Mouse (Mus musculus): ENCODE measurements around the gene Slc44a2. TPM values are rescaled to one million over a fixed set of nuclear protein-coding genes. Genes with fewer than 3 reads are reported as not detected.

Slc44a2 gene
- polyA plus RNA-seq, 1 experiment, result 9.0 TPM

DNA sequence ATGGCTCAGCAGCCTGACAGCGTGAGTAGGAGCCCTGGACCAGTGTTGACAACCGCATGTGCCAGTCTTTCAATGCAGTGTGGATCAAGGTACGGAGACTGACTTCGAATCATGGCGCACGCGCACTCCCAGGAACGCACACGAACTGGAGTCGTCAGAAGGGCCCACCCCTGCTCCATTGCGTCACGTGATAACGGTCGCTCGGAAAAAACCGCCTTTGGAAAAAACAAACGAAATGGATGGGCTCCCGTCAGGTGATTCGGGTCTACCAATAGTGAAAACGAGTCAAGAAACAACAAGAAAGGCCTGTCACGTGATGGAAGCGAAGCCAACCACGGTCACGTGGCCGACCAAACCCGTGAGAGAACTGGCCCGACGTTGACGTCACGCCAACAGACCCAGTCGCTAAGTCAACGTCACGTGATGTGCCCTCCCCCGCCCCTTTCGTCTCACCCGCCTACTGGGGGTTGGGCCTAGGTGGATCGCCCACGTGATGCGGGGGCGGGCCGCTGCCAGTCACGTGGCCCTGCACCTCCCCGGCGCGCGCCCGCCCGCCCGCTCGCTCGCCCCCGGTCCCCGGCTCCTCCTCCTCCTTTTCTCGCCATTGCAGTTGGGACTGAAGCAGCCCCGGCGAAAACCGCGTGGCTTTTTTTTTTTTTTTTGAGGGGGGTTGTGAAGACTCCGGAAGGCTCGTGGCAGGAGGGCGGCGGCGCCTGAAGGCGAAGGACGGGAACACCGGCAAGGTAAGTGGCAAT is 47.0 kb downstream of the Slc44a2 start, which contains the start of gene Ilf3:
Ilf3 (plus strand) TSS at position 515 of the 755 bp plus-strand sequence.
- Histone ChIP-seq H3K4me1 (ENCODE audit: control insufficient read depth, insufficient read depth, insufficient read length, low read length) (no peaks in the 10 kb centered on the region), H3K27ac (replicated peaks; ENCODE audit: low read depth, low read length) (peak within 1 kb of the TSS; percentile 79), H3K4me3 (ENCODE audit: insufficient read depth, low read depth, low read length) (peak within 1 kb of the TSS; percentile 92)

DNA sequence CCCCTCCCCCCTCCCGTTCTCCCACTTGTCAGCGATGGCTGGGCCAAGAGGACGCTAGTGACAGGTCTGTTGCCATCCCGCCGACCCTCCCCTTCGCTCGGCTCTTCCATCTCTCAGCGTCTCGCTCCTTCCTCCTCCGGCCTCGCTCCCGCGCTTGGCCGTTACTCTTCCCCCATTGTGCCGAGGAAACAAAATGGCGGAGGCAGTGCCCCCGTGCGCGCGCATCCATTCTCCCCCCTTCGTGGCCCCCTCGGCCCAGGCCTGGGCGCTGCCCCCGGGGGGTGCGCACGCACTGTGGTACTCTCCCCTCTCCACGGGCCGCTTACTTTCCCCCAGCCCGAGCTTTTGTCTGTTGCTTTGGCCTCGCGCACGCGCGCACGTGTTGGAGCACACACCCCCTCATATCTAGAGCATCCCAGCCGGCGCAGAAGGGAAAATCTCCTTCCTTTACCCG is 47.7 kb downstream of the Slc44a2 start:
- peak overlapping the region; percentile 59 for H3K27ac ChIP-seq (replicated peaks; ENCODE audit: low read depth, low read length)
- no peaks in the 10 kb centered on the region for H3K4me1 ChIP-seq (ENCODE audit: control insufficient read depth, insufficient read depth, insufficient read length, low read length)
- peak overlapping the region; percentile 92 for H3K4me3 ChIP-seq (ENCODE audit: insufficient read depth, low read depth, low read length)

DNA sequence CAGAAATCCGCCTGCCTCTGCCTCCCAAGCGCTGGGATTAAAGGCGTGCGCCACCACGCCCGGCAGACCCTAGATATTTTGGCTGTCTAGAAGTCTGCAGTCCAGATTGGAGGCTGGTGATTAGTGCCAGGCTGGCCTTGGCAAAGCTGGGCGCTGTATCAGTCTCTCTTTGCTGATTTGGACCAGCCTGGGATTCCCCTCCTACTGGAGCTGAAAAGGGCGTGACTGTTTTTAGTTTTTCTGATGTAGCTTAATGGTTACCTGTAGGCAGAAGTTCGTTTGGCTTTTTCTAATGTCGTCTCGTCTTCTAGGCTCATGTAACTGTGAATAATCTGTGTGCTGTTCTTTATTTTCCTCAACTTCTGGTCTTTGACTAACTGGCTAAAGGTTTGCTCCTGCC is 48.6 kb downstream of the Slc44a2 start:
- Histone ChIP-seq H3K27ac (replicated peaks; ENCODE audit: low read depth, low read length) (no peak overlapping the region), H3K4me3 (ENCODE audit: insufficient read depth, low read depth, low read length) (peak overlapping the region; percentile 92; the same call in 1 of the 2 replicates), H3K4me1 (ENCODE audit: control insufficient read depth, insufficient read depth, insufficient read length, low read length) (no peaks in the 10 kb centered on the region)

DNA sequence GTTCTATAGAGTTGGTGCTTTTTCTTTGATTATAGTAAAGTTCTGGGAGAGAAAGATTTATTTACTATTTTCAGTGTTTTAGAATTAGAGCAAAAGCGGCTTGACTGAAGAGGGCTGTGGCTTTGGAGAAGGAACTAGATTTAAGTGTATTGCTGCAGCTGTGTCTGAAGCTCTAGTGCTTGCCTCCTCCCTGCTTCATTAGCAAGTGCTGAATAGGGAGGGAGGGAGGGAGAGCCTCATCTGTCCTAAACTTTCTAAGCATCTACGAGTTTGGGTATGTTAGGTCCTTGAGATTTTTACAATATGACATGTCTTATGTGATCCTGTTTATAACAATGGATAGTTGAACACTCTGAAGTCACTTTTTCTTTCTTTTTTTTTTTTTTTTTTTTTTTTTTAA is 50.4 kb downstream of the Slc44a2 start:
- Histone ChIP-seq H3K4me3 (ENCODE audit: insufficient read depth, low read depth, low read length) (no peak overlapping the region), H3K27ac (replicated peaks; ENCODE audit: low read depth, low read length) (no peak overlapping the region), H3K4me1 (ENCODE audit: control insufficient read depth, insufficient read depth, insufficient read length, low read length) (no peaks in the 10 kb centered on the region)

DNA sequence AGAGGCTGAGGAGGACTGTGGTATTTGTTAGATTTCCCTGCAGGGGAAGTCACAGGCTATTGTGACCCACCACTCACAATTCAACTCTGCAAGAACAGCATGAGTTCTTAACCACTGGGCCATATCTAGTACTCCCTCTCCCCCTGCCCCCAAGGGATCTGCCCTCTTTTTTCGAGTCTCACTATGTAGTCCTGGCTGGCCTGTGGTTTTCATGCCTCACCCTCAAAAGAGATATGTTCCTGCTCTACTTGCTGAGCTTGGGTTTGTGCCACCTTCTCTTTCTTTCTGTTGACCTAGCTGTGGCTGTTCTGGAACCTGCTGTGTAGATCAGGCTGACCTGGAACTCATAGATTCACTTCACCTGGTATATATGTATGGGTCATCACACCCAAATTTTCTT is 52.0 kb downstream of the Slc44a2 start:
- Histone ChIP-seq H3K27ac (replicated peaks; ENCODE audit: low read depth, low read length) (no peak overlapping the region), H3K4me1 (ENCODE audit: control insufficient read depth, insufficient read depth, insufficient read length, low read length) (no peaks in the 10 kb centered on the region), H3K4me3 (ENCODE audit: insufficient read depth, low read depth, low read length) (no peak overlapping the region)

DNA sequence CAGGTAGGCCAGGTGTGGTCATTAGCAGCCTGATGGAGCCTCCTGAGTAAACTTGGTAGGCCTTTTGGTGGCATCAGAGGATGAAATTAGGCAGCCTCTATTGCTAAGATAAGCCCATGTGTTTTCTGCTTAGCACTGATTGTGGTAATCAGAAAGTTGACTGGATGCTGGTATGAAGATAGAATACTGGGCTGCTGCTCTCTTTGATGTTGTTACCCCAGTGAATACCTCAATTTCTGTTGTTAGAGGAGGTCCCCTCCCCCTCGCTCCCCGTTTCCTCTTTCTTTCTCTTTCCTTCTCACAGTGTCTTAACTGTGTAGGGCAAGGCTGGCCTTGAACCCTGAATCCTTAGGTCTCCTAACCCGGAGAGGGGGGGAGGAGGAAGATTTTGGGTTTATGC is 58.7 kb downstream of the Slc44a2 start:
- no peak overlapping the region for H3K4me3 ChIP-seq (ENCODE audit: insufficient read depth, low read depth, low read length)

DNA sequence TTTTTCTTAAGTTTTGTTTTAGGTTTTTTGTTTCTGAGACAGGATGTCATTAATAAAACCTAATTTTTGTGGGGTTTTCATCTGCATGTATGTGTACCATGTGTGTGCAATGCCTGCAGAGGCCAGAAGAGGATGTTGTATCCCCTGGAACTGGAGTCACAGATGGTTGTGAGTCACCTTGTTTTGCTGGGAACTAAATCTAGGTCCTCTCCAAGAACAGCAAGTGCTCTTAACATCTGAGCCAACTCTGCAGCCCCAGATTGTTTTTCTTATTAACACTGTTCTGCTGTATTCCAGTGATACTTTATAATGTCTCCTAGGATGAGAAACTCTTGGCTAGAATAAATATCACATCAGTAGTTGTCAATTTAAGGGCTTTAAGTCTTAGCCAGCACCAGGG is 60.4 kb downstream of the Slc44a2 start:
- H3K4me3 ChIP-seq (ENCODE audit: insufficient read depth, low read depth, low read length), result no peak overlapping the region
- H3K4me1 ChIP-seq (ENCODE audit: control insufficient read depth, insufficient read depth, insufficient read length, low read length), result no peaks in the 10 kb centered on the region
- no peak overlapping the region for H3K27ac ChIP-seq (replicated peaks; ENCODE audit: low read depth, low read length)

More for the DNA sequence above, 58.7 kb downstream of the Slc44a2 start:
- Histone ChIP-seq H3K4me1 (ENCODE audit: control insufficient read depth, insufficient read depth, insufficient read length, low read length) (no peaks in the 10 kb centered on the region), H3K27ac (replicated peaks; ENCODE audit: low read depth, low read length) (no peak overlapping the region)

DNA sequence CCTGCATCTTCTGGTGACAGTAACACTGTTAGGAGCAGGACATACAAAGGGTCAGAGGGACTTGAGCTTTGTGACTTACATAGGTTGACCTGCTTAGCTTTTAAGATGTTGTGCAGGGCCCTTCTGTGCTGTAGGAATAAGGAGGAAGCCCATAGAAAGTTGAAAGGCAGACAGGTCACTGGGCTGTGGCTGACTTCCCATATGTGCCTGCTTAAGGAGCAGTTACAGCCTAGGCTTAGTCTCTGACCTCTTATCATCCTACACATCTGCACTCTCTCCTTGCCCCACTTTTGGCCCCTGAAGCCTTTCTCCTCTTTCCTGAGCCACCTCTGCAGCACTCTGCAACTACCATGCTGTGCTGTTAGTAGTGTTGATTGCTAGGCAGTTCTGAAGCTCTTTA is 63.5 kb downstream of the Slc44a2 start:
- Histone ChIP-seq H3K4me3 (ENCODE audit: insufficient read depth, low read depth, low read length) (no peak overlapping the region), H3K4me1 (ENCODE audit: control insufficient read depth, insufficient read depth, insufficient read length, low read length) (no peaks in the 10 kb centered on the region), H3K27ac (replicated peaks; ENCODE audit: low read depth, low read length) (no peak overlapping the region)

DNA sequence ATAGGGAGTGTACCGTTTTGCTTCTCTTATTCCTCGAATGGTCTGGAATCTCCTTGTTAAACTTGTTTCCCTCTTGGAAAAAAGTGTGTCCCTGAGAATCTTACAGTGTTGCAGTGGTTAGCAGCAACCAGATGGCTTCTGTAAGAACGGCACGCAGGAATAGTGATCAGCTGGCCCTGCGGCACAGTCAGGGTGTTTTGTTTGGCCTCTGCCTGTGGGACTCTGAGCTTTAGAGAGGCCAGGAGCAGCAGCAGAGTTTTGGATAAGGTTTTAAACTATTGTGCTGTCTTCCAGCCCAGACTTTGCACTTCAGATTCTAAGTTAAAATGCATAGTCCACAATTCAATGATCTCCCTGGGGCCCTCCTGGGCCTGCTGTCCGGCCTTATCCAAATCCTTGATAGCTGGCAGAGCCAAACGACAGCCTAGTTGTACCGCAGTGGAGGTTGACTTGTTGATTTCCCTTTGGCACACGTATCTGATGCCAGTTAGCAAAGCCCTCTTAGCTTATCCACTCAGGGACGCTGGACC is 72.2 kb downstream of the Slc44a2 start:
- no peak overlapping the region for H3K27ac ChIP-seq (replicated peaks; ENCODE audit: low read depth, low read length)
- H3K4me1 ChIP-seq (ENCODE audit: control insufficient read depth, insufficient read depth, insufficient read length, low read length), result no peaks in the 10 kb centered on the region
- H3K4me3 ChIP-seq (ENCODE audit: insufficient read depth, low read depth, low read length), result no peak overlapping the region

DNA sequence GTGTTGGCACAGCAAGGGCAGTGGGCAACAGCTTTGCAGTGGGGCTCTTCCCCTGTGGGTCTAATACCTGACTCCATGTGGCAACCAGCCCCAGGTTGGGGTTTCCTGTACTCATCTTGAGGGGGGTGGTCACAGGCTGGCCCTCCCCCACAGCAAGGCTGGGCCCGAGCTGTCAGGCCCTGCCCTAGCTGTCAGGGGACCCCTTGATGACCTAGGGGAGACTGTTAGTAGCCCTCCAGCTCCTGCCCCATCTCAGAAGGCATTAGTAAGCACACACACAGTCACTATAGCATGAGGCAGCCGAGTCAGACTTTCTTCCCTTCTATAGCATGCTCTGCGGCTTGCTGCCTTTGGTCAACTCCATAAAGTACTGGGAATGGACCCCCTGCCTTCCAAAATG is 75.2 kb downstream of the Slc44a2 start:
- Histone ChIP-seq H3K27ac (replicated peaks; ENCODE audit: low read depth, low read length) (no peak overlapping the region), H3K4me3 (ENCODE audit: insufficient read depth, low read depth, low read length) (no peak overlapping the region), H3K4me1 (ENCODE audit: control insufficient read depth, insufficient read depth, insufficient read length, low read length) (no peaks in the 10 kb centered on the region)

DNA sequence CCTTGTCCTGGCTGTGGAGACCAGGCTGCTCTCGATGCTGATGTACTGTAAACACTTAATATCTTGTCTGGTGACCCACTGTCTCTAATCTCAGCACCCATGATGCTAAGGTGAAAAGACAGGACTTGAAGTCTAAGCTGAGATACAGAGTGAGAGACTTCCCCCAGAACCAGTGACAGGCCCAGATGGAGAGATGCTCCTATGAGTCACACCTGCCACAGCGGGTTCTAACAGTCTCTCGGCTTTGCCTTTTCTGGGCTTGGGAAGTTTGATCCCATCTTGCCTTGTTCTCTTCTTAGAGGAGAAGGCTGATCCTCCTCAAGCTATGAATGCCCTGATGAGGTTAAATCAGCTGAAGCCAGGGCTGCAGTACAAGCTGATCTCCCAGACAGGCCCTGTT is 76.7 kb downstream of the Slc44a2 start:
- Histone ChIP-seq H3K4me3 (ENCODE audit: insufficient read depth, low read depth, low read length) (no peak overlapping the region), H3K4me1 (ENCODE audit: control insufficient read depth, insufficient read depth, insufficient read length, low read length) (no peaks in the 10 kb centered on the region), H3K27ac (replicated peaks; ENCODE audit: low read depth, low read length) (no peak overlapping the region)

DNA sequence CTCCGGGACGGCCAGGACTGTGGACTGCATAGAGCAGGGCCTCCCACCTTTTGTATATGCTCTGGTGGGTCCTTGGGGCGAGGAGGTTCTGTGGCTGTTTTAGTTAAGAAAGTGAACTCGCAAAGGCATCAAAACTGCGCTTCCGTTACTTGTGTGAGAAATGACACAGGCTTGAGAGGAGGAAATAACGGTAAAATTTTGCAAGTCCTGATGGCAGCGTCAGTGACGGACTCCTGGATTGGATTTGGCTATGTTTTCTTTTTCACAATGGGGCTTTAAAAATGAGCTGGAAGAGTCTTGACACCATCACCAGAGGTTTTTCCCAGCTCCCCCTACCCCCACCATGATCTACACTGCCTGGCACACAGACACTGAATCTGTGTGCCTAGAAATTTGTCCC is 80.5 kb downstream of the Slc44a2 start:
- no peak overlapping the region for H3K27ac ChIP-seq (replicated peaks; ENCODE audit: low read depth, low read length)
- no peak overlapping the region for H3K4me3 ChIP-seq (ENCODE audit: insufficient read depth, low read depth, low read length)
- no peaks in the 10 kb centered on the region for H3K4me1 ChIP-seq (ENCODE audit: control insufficient read depth, insufficient read depth, insufficient read length, low read length)

DNA sequence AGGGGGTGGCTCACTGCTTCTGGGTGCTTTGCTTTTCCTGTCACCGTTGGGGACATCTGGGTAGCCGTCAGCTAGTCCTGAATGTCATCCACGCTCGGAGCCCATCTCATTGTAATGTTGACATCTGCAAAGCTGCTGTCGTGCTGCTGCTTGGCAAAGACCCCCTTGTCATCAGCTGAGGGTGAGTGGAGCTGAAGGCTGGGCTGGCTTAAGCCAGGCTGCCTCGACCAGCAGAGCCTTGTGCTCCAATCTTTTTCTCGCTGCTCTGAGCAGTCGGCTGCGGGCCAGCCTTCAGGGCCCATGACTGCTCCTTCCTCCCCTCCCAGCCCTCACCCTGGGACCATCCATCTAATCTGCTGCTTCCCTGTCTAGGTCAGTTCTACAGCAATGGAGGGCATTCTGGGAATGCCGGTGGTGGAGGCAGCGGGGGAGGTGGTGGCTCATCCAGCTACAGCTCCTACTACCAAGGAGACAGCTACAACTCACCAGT is 82.3 kb downstream of the Slc44a2 start:
- Histone ChIP-seq H3K4me1 (ENCODE audit: control insufficient read depth, insufficient read depth, insufficient read length, low read length) (no peaks in the 10 kb centered on the region), H3K27ac (replicated peaks; ENCODE audit: low read depth, low read length) (no peak overlapping the region), H3K4me3 (ENCODE audit: insufficient read depth, low read depth, low read length) (no peak overlapping the region)

DNA sequence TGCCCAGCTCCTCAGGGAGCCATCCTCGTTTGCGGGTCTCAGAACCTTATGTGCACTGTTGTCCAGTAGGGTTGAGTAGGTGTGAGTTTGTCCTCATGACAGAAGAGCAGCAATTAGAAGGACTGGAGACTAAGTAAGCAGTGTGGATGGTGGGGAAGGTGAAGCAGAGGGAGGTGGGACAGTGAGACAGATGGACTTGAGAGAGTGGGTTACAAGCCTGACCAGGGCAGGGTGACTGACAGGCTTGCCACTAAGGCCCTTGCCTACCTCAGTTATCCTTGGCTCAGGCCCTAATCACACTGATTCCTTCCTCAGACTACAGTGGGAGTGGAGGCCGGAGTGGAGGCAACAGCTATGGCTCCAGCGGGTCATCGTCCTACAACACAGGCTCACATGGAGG is 83.2 kb downstream of the Slc44a2 start:
- Histone ChIP-seq H3K4me1 (ENCODE audit: control insufficient read depth, insufficient read depth, insufficient read length, low read length) (no peaks in the 10 kb centered on the region), H3K27ac (replicated peaks; ENCODE audit: low read depth, low read length) (no peak overlapping the region), H3K4me3 (ENCODE audit: insufficient read depth, low read depth, low read length) (no peak overlapping the region)

All from brown adipose tissue, adult 24 weeks (tissue).